ENCODE assay signal across 14 mouse cellular contexts in the genomic region with DNA sequence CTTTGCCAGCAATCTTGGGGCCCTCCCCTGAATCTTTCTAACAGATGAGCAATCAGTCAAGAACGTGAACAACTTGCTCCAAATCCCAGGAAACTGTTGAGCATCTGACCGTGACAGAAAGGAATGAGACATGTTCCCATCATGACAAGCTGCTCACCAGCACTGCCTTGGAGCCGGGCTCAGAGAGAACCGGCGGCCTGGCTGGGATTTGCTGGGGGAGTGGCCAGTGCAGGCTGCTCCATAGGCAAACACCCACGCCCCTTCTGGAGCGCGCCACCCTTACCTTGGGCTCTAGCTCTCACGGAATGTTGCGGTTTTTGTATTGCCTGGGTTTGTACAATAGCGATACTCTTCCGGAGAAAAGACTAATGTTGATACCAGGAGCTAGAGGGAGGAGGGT.
DNase-seq lines count a peak whose midpoint lies in the region; ATAC-seq lines count a peak whose summit lies in the region.
"Had no signal": no experiment of that assay in that cellular context is flagged by ENCODE, and none has a peak within 500 bp of the region (broad histone marks: within the 10 kb centered on the region; RNA-seq: fewer than 3 reads in every experiment).

No protein-coding gene starts in this region.

- peak; percentile 81 for ATAC-seq in stomach, embryonic 15.5 days (ENCODE audit: insufficient read depth, low FRiP score, low read depth)

- no peaks in the 10 kb centered on the region for H3K36me3 ChIP-seq in stomach, embryonic 15.5 days
- H3K36me3 ChIP-seq: heart, embryonic 15.5 days; hindbrain, embryonic 13.5 days; neural tube, embryonic 13.5 days had no signal

- peak; percentile 19 for DNase-seq in lung, postnatal 10 days
- DNase-seq in lung, adult 18-20 months: no peak
- DNase-seq in R1 (ENCODE audit: low read depth, low spot score) (peak; percentile 31), MN1 (ENCODE audit: low spot score) (no peak)
- peak; percentile 19 for DNase-seq in large intestine, adult 2 months (ENCODE audit: low read depth, low spot score)
- no peak for DNase-seq in ovary, postnatal 36 days (ENCODE audit: low spot score)
- DNase-seq: adrenal gland, adult 8-10 months; cerebellum, adult 9-10 months; liver; retina, postnatal 1 day had no signal

- no peaks in the 10 kb centered on the region for H3K27me3 ChIP-seq in stomach, embryonic 15.5 days (replicated peaks)
- H3K27me3 ChIP-seq: heart, embryonic 15.5 days; hindbrain, embryonic 13.5 days had no signal

- peak overlapping the region; percentile 26; the same call in 1 of the 2 replicates for H3K27ac ChIP-seq in stomach, embryonic 15.5 days
- H3K27ac ChIP-seq: heart, embryonic 15.5 days; hindbrain, embryonic 13.5 days; neural tube, embryonic 13.5 days had no signal

- no peaks in the 10 kb centered on the region for H3K9me3 ChIP-seq in stomach, embryonic 15.5 days
- H3K9me3 ChIP-seq: heart, embryonic 15.5 days; hindbrain, embryonic 13.5 days; neural tube, embryonic 13.5 days had no signal

- no peak overlapping the region for H3K9ac ChIP-seq in stomach, embryonic 15.5 days
- H3K9ac ChIP-seq: heart, embryonic 15.5 days; hindbrain, embryonic 13.5 days; neural tube, embryonic 13.5 days had no signal

- H3K4me3 ChIP-seq in stomach, embryonic 15.5 days (replicated peaks): no peak overlapping the region
- H3K4me3 ChIP-seq: heart, embryonic 15.5 days; hindbrain, embryonic 13.5 days; neural tube, embryonic 13.5 days had no signal

- WGBS in large intestine, adult 2 months: 44% methylated on average over 12 of the region's 12 CpGs
- WGBS in stomach, embryonic 15.5 days: 75% methylated on average over 12 of the region's 12 CpGs

- H3K4me2 ChIP-seq in stomach, embryonic 15.5 days: no peak overlapping the region
- H3K4me2 ChIP-seq: heart, embryonic 15.5 days; hindbrain, embryonic 13.5 days; neural tube, embryonic 13.5 days had no signal

- no peaks in the 10 kb centered on the region for H3K4me1 ChIP-seq in stomach, embryonic 15.5 days
- H3K4me1 ChIP-seq: heart, embryonic 15.5 days; hindbrain, embryonic 13.5 days had no signal

Comparison
In these comparisons a context has a peak if more than half of its experiments do, and no peak if none do; other contexts are left out.
1. DNase-seq: peak in lung, postnatal 10 days (single experiment), R1 (single experiment) and large intestine, adult 2 months (single experiment); none in lung, adult 18-20 months (0 of 2), MN1 (single experiment) and ovary, postnatal 36 days (single experiment).